Mouse (Mus musculus): Measurements from ENCODE around the gene G0s2. TPM values are rescaled to one million over a fixed set of nuclear protein-coding genes. Genes with fewer than 3 reads are reported as not detected.

Gene G0s2
- total RNA-seq (2014; fragmentation: Nextera tagmentation), result 1.2 TPM in 1 of 2 replicates, not detected in the other
- total RNA-seq (2017), result not detected in 2 replicates

DNA sequence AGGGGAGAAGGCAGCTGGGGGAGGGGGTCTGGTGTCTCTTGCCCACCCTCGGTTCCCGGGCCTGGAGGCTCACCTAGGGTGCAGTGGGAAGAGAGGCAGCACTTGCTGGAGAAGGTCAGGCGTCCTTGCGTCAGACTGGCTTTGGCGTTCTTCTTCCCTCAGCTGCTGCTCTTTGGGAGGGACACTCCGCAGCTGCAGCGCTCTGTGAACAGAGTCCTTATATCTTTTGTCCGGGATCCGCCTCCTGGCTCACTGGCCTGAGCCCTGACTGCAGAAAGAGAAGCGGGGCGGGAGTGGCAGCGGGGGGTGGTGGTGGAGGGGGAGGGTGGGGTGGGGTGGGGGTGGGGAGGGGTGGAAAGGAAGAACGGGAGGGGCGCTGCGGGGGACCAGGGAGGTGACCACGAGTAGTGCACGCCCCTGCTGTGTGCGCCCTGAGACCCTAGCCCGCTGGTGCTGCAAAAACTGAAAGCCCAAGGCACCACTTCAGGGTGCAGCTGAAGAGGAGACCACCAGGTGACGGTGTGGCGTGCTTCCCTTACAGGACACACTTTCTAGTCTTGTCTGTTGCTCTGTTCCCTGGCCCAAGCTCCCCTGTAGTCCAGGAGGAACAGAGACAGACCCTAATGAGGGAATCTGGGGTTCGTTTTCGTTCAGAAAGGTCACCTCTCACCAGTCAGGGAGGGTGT is at the start of gene G0s2:
G0s2 (minus strand) TSS at position 302 of the 686 bp plus-strand sequence.
- peak; percentile 82 for ATAC-seq (replicated peaks; ENCODE audit: low FRiP score, low TSS enrichment, poor library complexity, severe bottlenecking)

DNA sequence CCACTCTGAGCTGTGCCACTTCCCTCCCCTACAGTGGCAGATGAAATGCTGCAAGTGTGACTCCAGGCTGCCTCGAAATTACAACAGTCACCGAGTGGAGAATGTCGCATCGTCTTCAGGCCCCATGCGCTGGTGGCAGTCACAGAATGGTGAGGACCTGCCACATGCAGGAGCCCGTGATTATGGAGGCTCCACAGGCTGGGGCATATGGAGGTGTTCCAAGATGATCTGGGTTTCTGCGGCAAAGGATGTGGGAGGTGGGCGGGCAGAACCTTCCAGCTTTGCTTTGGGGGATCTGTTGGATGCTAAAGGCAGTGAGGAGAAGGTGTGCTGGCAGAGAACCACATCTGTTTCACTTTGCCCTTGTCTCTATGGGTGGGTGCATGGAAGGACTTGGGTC is 47.4 kb upstream of the G0s2 start:
- no peak for ATAC-seq (replicated peaks; ENCODE audit: low FRiP score, low TSS enrichment, poor library complexity, severe bottlenecking)

DNA sequence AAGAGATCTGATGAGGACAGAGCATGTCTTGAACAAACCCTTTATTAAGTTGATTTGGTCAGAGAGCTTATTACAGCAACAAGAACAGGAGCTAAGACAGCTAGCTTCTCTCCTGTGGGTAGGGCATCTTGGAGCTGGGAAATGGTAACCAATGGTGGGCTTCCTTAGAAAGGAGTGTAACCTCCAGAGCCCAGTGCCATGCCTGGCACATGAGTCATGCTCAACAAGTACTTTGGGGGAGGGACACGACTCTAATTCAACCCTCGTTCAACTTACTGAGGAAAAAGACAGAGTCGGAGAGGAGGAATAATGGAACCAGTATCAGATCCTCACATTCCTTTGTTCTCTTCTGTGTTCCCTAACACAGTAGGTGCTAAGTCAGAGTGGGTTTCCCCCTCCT is 46.7 kb upstream of the G0s2 start:
- no peak for ATAC-seq (replicated peaks; ENCODE audit: low FRiP score, low TSS enrichment, poor library complexity, severe bottlenecking)

DNA sequence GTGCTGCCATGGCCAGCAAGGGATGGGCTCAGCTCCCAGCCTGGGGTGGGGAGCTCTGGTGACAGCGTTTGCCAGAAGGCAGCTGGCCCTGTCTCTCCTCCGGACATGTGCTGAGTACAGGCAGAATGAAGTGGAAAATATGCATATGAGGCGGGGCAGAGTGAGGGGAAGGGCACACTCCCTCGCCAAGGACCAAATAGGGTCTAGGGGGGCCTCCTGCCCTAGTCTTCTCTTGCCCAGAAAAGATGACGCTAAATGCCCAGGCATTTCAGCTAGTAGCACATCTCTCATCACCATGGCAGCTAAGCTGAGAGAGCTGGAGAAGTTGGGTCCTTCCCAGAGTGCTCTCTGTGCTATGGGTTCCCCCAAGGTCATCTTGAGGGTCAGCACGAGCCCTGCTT is 44.1 kb upstream of the G0s2 start:
- no peak for ATAC-seq (replicated peaks; ENCODE audit: low FRiP score, low TSS enrichment, poor library complexity, severe bottlenecking)

DNA sequence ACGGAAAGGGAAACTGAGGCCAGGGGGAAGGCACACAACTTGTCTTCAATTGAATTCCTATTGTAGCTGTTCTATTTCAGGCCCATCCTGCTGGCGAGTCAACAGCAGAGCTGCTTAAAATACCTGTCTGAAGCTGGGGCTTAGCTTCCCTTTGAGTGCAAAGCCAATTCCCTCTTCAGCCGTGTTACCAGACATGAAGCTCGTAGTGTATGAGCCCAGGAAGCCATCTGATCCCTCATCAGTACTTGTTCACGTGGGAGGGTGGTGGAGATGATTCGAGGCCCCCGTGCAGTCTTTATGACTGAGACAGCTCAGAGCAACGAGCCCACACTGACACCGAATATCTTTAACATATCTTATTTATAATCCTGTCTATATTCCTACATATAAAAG is 43.3 kb upstream of the G0s2 start:
- ATAC-seq (replicated peaks; ENCODE audit: low FRiP score, low TSS enrichment, poor library complexity, severe bottlenecking), result no peak

DNA sequence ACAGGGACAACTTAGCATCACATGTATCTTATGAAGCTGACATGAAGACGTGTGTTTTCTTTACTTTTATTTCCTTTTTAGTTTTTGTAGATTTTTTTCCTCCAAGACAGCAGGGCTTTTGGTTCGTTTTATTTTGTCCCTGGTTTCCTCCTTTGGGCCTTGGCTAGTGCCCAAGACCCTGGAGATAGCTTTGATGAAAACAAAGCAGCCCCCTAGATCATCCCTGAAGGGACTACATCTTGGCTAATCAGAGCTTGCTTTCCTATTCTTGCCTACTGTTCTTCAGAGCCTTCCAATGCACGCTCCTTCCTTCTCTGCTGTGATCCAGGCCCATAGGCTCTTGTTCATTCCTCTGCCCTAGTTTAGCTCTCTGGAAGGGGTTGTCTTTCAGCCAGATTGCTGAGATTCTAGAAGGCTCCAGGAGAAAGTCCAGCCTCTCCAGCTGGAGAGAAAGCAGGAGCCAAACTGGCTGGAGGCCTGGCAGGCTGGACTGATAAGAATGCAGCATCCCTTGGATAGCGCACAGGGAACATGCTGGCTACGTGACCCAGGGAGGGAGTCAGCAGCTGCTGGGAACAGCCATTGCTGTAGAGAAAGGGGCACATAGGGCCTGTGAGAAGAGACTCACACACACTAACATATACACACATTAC is 42.8 kb upstream of the G0s2 start:
- no peak for ATAC-seq (replicated peaks; ENCODE audit: low FRiP score, low TSS enrichment, poor library complexity, severe bottlenecking)

DNA sequence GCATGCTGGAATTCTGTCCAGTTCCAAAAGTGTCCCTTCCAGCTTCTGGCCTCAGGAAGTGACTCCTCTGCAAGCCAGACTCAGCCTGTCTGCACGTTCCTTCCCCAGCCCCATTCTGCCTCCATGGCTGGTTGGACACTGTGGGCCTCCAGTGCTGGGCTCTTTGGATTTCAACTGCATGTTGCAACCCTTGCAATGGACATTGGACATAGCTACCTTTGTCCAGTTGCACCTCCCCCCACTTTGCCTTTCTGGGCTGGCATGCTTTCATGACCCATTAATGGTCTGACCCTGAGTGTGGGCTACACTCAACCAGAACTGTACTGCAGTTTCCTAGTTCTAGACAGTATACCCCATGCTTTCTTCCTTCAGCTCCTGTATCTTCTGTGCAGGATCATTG is 38.6 kb upstream of the G0s2 start:
- ATAC-seq (replicated peaks; ENCODE audit: low FRiP score, low TSS enrichment, poor library complexity, severe bottlenecking), result no peak

DNA sequence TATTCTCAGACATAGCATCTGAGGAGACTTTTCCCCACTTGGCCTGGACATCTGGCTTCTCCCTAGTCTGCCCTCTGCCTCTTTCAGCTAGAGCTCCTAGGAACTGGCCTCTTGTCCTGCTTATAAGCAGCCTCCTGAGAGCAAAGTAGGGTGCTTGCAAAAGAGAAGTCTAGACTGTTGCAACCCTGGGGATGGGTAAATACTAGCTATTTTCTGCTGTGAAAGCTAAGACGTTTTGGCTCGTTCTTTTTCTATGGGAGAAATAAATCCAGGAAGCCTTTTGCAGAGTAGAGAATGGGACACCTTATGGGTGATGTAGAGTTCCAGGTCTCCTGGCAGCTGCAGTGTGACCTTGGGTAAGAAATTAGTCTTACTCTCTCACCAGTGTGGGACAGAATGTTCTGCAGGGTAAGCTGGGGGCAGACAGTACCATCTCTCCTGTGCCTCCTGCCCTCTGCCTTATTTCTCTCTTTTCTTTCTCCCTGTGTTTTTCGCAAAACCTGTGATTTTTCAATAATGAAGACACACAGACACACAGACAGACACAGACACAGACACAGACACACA is 37.6 kb upstream of the G0s2 start:
- ATAC-seq (replicated peaks; ENCODE audit: low FRiP score, low TSS enrichment, poor library complexity, severe bottlenecking), result no peak

DNA sequence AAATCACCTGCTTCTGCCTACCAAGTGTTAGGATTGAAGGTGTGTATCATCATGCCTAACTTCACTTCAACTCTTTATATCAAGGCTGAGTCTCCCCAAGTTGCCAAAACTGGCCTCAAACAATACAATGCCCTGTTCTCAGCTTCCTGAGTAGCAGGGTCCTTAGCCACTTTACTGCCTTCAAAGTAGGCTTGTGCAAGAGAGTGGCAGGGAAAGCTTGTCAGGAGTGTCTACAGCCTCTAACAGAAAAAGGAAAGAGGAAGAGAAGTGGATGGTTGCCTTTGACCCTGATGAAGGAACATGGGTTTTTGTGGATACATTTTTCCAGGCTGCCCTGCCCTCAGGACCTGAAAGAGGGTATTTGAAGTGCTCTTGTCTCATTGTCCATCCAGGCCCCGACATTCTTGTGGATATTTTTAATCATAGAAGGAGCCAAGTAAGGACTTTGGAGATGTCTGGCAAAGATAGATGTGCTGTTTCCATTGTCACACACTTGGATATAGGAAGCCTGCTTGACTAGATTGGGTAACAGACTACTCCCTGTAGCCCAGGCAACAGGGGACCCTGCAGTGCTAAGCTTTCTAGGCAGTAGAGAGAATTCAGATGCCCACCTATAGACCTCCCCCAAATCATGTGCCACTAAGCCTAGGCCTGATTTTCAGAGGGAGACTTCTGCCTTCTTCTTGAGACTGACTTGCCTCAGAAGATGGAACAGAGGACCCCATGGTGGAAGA is 36.9 kb upstream of the G0s2 start:
- ATAC-seq (replicated peaks; ENCODE audit: low FRiP score, low TSS enrichment, poor library complexity, severe bottlenecking), result no peak

DNA sequence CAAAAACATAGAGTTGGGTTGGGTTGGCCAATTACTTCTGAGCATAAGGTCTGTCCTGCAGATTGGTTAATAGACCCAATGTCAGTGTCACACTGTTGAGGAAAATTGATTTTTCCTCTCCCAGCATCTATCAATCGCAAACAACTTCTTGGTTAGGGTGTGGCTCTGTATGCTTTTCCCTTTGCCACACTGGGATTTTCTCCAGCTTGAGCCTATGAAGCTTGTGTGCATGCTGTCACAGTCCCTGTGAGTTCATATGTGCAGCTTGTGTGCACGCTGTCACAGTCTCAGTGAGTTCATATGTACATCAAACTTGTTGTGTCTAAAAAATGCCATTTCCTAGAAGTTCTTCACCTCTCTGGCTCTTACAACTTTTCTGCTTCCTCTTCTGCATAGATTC is 33.8 kb upstream of the G0s2 start:
- ATAC-seq (replicated peaks; ENCODE audit: low FRiP score, low TSS enrichment, poor library complexity, severe bottlenecking), result no peak

DNA sequence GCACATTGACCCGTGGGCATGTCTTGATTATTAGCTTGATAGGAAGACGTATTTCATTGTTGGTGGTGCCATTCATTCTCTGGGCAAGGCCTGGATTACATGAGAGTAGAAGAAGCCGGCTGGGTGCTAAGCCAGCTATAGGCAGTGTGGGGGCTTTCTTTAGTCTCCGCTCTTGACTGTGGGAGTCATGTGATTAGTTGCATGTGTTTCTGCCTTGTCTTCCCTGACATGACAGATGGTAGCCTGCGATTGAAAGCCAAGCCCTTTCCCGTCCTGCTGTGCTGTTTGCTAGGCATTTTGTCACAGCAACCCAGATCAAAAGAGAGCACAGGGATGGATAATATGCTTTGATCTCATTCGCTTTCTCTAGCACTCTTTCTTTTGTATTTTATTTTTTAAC is 32.4 kb upstream of the G0s2 start:
- ATAC-seq (replicated peaks; ENCODE audit: low FRiP score, low TSS enrichment, poor library complexity, severe bottlenecking), result no peak

DNA sequence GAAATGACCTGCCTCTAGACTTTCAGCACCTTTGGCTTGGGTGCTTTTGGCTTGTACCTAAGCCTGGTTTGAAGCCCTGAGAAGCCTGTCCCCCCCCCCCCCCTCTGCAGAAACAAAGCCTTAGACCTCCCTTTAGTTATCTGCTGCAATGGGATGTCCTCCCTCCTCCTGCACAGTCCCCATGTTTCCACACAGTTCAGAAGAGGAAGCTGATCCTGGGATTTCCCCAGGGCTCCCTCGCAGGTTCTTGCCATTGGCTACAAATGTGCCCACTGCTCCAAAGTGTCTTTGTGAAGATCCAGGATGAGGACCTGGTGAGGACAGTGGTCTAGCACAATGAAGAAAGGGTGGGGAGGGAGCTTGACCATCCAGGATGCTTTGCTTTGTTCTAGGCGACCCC is 30.1 kb upstream of the G0s2 start:
- no peak for ATAC-seq (replicated peaks; ENCODE audit: low FRiP score, low TSS enrichment, poor library complexity, severe bottlenecking)

DNA sequence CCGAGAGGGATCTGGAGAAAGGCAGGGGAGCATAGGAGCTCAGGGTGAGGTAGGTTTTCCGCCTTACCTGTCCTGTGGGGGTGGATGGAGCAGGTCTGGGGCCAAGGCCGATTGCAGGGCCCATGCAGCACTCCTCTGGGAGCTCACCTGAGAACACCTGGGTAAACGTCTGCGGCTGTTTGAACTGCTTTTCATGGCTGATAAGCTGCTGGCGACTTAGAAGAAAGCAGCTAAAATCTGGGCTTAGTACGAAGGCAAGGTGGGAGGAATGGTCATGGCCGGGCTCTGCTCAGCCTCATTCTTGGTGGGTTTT is 29.0 kb upstream of the G0s2 start:
- ATAC-seq (replicated peaks; ENCODE audit: low FRiP score, low TSS enrichment, poor library complexity, severe bottlenecking), result no peak

DNA sequence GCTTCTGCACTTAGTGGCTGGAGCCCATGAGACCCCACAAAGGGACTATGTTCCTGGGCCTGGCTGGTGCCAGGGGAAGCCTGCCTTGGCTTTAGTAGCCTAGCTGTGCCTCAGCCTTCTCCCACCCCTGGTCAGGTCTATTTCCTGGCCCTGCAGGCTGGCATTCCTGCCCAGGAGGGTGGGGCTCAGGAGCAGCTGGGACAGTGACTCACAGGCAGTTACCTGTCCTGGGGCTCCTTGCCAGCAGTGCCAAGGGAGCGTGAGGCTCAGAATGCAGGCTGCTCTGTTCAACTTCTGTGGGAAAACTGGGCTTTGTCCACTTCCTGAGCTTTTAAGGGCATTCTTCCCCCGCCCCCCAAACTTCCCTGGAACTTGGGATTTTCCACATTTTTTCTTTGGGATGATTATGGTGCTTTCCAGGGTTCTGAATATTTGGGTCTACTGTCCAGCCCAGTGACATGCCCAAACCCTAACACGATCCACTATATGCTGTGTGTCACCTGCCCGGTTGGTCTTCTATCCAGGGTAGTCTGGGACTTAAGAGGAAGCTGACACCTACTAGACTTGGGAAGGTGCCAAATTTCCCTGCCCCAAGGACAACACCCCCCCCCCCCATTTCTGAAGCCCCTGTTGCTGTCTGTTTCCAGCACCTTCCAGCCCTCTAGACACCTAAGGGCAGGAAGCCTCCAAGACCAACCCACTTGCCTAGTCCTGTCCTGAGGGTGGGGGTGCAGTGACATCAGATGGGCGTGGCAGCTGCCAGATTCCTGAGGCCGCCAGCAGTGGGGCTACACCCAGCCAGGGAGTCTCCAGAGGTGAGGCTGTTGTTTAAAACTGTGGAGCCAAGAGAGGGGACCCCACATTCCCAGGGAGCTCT is 28.4 kb upstream of the G0s2 start:
- ATAC-seq (replicated peaks; ENCODE audit: low FRiP score, low TSS enrichment, poor library complexity, severe bottlenecking), result no peak

DNA sequence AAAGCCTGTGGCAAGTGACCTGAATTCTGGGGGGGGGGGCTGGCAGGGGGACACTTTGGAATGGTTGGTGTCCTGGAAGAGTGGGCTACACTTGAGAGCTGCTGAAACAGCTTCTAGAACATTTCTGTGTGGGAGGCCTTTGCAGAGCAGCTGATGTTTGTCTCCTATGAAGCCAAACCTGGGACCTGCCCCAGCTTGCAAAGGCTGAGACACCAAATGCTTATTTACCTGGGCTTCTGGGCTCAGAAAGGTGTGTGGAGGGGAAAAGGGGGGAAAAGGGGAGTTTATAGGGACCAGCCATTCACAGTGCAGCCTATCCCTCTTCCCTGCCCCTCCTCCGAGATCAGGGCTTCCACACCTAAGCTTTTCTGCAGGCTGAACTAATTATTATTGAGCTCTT is 27.0 kb upstream of the G0s2 start:
- ATAC-seq (replicated peaks; ENCODE audit: low FRiP score, low TSS enrichment, poor library complexity, severe bottlenecking), result no peak

DNA sequence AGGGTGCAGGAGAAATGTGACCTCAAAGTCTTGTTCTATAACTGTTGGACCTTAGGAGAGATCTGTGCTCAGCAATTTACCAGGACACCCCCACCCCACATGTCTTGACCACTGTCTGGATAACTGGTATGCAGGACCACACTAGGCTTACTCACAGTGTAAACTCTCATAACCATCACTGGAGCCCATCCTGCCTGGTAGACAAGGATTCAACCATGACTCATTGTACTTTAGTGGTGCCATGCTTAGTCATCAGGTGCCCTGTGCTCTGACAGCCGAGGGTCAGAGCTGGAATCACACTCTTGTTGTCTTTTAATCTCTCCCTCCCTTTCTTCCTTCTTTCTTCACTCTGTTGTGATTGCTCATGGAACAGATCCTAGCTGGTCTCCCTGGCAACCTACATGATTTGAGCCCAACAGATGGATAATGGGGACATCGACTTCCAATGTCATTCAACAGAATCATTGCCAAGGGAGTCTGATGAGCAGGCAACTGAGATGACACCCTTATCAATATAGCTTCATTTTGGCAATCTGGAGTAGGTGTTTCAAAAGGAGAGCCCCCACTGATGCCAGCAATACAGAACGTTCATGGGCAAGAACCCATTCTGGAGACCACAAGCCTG is 25.2 kb upstream of the G0s2 start:
- ATAC-seq (replicated peaks; ENCODE audit: low FRiP score, low TSS enrichment, poor library complexity, severe bottlenecking), result no peak

DNA sequence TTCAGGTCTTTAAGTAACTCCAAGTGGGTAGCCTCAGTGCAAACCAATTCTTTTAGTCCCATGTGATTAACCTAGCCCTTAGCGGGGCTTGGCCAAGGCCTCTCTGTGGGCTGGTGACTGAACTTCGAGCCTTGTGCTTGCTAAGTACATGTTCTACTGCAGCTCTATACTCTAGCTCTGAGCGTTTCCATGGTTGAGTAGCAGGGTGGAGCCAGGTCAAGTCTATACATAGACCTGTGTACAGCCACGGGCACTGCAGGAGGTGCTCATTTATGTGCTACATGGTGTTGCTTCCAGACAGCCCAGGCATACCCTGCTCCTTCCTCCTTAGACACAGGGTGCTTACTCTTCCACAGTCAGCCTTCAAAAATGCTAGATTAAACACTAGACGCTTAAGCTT is 22.9 kb upstream of the G0s2 start:
- no peak for ATAC-seq (replicated peaks; ENCODE audit: low FRiP score, low TSS enrichment, poor library complexity, severe bottlenecking)

DNA sequence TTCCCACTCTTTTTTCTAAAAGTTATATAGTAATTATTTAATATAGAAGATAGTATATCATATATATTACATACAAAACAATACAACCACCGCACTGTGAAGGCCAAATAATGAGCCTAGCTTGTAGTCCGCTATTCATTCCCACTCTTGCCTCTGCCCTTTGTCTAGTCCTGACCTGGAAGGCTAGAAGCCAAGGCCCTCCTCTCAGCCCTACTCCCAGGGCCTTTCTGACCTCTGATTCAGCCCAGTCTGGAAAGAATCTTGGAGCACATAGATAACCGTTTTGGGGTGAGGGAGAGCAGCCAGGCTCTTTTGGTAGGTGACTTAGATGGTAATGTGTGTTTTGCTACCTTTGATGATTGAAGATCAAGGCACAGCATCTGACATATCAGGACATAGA is 20.9 kb upstream of the G0s2 start:
- no peak for ATAC-seq (replicated peaks; ENCODE audit: low FRiP score, low TSS enrichment, poor library complexity, severe bottlenecking)

DNA sequence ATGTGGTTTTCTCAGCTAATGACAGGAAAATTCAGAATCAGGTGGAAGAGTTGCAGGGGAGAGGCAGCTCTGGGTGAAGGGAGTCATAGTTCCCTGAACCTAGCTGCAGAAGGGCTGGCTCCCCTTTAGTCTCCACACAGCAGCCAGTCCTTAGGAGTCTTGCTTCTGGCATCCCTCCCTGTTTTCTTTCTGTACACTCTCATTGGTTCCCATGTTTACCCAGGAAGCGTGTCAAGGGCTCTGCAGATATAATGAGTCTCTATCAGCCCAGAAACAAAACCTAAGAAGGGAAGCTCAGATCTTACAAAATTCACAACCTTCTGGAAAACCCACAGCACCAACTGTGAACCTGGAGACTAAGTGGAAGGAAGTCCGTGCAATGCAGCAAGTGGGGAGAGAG is 20.0 kb upstream of the G0s2 start:
- no peak for ATAC-seq (replicated peaks; ENCODE audit: low FRiP score, low TSS enrichment, poor library complexity, severe bottlenecking)
